Mouse (Mus musculus): ENCODE data around the gene Lima1. TPM values are rescaled to one million over a fixed set of nuclear protein-coding genes. Genes with fewer than 3 reads are reported as not detected.

The Lima1 gene
- polyA plus RNA-seq, 1 experiment = 73.2 TPM

- H3K4me3 ChIP-seq (ENCODE audit: insufficient read depth, low read depth, low read length) = no peak overlapping the region
- H3K27ac ChIP-seq (ENCODE audit: insufficient read depth, low read depth, low read length) = no peak overlapping the region
- 97% methylated on average over 6 of the region's 6 CpGs for WGBS
- peaks cover 13% of the 10 kb centered on the region for H3K4me1 ChIP-seq (ENCODE audit: control insufficient read depth, insufficient read depth, low read length)
- no peak for TF ChIP-seq CTCF (IDR thresholded peaks at IDR 0.05; ENCODE audit: insufficient read depth, low read depth, low read length)
- TF ChIP-seq POLR2A (IDR thresholded peaks at IDR 0.05; ENCODE audit: insufficient read depth, low read depth, low read length) = no peak
Measured at GRCm38 (mm10) chr15:99863358-99863757, 11.9 kb downstream of the Lima1 start.

- Histone ChIP-seq H3K4me3 (ENCODE audit: insufficient read depth, low read depth, low read length) (no peak overlapping the region), H3K27ac (ENCODE audit: insufficient read depth, low read depth, low read length) (no peak overlapping the region), H3K4me1 (ENCODE audit: control insufficient read depth, insufficient read depth, low read length) (peaks cover 13% of the 10 kb centered on the region)
- WGBS = 45% methylated on average over 11 of the region's 11 CpGs
- TF ChIP-seq POLR2A (IDR thresholded peaks at IDR 0.05; ENCODE audit: insufficient read depth, low read depth, low read length) (no peak), CTCF (IDR thresholded peaks at IDR 0.05; ENCODE audit: insufficient read depth, low read depth, low read length) (no peak)
Measured at GRCm38 (mm10) chr15:99862473-99862872, 12.8 kb downstream of the Lima1 start.

- 34% methylated on average over 11 of the region's 11 CpGs for WGBS
- Histone ChIP-seq H3K27ac (ENCODE audit: insufficient read depth, low read depth, low read length) (no peak overlapping the region), H3K4me1 (ENCODE audit: control insufficient read depth, insufficient read depth, low read length) (peaks cover 13% of the 10 kb centered on the region), H3K4me3 (ENCODE audit: insufficient read depth, low read depth, low read length) (no peak overlapping the region)
- no peak for TF ChIP-seq POLR2A (IDR thresholded peaks at IDR 0.05; ENCODE audit: insufficient read depth, low read depth, low read length)
- no peak for TF ChIP-seq CTCF (IDR thresholded peaks at IDR 0.05; ENCODE audit: insufficient read depth, low read depth, low read length)
Measured at GRCm38 (mm10) chr15:99861955-99862354, 13.3 kb downstream of the Lima1 start.

GRCm38 (mm10) chr15:99861536-99861935, 13.7 kb downstream of the Lima1 start:
- 75% methylated on average over 6 of the region's 6 CpGs for WGBS

GRCm38 (mm10) chr15:99859644-99860392, 15.4 kb downstream of the Lima1 start:
- WGBS = 59% methylated on average over 9 of the region's 9 CpGs
- H3K4me3 ChIP-seq (ENCODE audit: insufficient read depth, low read depth, low read length) = no peak overlapping the region
- peaks cover 5% of the 10 kb centered on the region; the same call in 1 of the 2 replicates for H3K4me1 ChIP-seq (ENCODE audit: control insufficient read depth, insufficient read depth, low read length)
- TF ChIP-seq POLR2A (IDR thresholded peaks at IDR 0.05; ENCODE audit: insufficient read depth, low read depth, low read length) = no peak
- TF ChIP-seq CTCF (IDR thresholded peaks at IDR 0.05; ENCODE audit: insufficient read depth, low read depth, low read length) = no peak
- no peak overlapping the region for H3K27ac ChIP-seq (ENCODE audit: insufficient read depth, low read depth, low read length)

More at GRCm38 (mm10) chr15:99861536-99861935, 13.7 kb downstream of the Lima1 start:
- TF ChIP-seq CTCF (IDR thresholded peaks at IDR 0.05; ENCODE audit: insufficient read depth, low read depth, low read length) (no peak), POLR2A (IDR thresholded peaks at IDR 0.05; ENCODE audit: insufficient read depth, low read depth, low read length) (no peak)
- Histone ChIP-seq H3K27ac (ENCODE audit: insufficient read depth, low read depth, low read length) (no peak overlapping the region), H3K4me3 (ENCODE audit: insufficient read depth, low read depth, low read length) (no peak overlapping the region), H3K4me1 (ENCODE audit: control insufficient read depth, insufficient read depth, low read length) (peaks cover 13% of the 10 kb centered on the region)

GRCm38 (mm10) chr15:99857479-99857878, 17.8 kb downstream of the Lima1 start:
- TF ChIP-seq POLR2A (IDR thresholded peaks at IDR 0.05; ENCODE audit: insufficient read depth, low read depth, low read length) = no peak
- TF ChIP-seq CTCF (IDR thresholded peaks at IDR 0.05; ENCODE audit: insufficient read depth, low read depth, low read length) = no peak
- peaks cover 3% of the 10 kb centered on the region; the same call in 1 of the 2 replicates for H3K4me1 ChIP-seq (ENCODE audit: control insufficient read depth, insufficient read depth, low read length)
- H3K4me3 ChIP-seq (ENCODE audit: insufficient read depth, low read depth, low read length) = no peak overlapping the region
- WGBS = 76% methylated on average over 8 of the region's 8 CpGs
- H3K27ac ChIP-seq (ENCODE audit: insufficient read depth, low read depth, low read length) = no peak overlapping the region

- 23% methylated on average over 3 of the region's 3 CpGs for WGBS
- Histone ChIP-seq H3K4me3 (ENCODE audit: insufficient read depth, low read depth, low read length) (no peak overlapping the region), H3K27ac (ENCODE audit: insufficient read depth, low read depth, low read length) (0 out of 2 replicates have a peak overlapping the region, but pooled peaks have one; percentile 15), H3K4me1 (ENCODE audit: control insufficient read depth, insufficient read depth, low read length) (no peaks in the 10 kb centered on the region; the same call in 1 of the 2 replicates)
- TF ChIP-seq POLR2A (IDR thresholded peaks at IDR 0.05; ENCODE audit: insufficient read depth, low read depth, low read length) = no peak
- TF ChIP-seq CTCF (IDR thresholded peaks at IDR 0.05; ENCODE audit: insufficient read depth, low read depth, low read length) = no peak
Measured at GRCm38 (mm10) chr15:99855119-99855518, 20.1 kb downstream of the Lima1 start.

GRCm38 (mm10) chr15:99852606-99853237, 22.5 kb downstream of the Lima1 start:
- TF ChIP-seq POLR2A (IDR thresholded peaks at IDR 0.05; ENCODE audit: insufficient read depth, low read depth, low read length) (no peak), CTCF (IDR thresholded peaks at IDR 0.05; ENCODE audit: insufficient read depth, low read depth, low read length) (no peak)
- no peak overlapping the region for H3K4me3 ChIP-seq (ENCODE audit: insufficient read depth, low read depth, low read length)
- H3K4me1 ChIP-seq (ENCODE audit: control insufficient read depth, insufficient read depth, low read length) = no peaks in the 10 kb centered on the region; the same call in 1 of the 2 replicates
- WGBS = 66% methylated on average over 2 of the region's 2 CpGs
- no peak overlapping the region for H3K27ac ChIP-seq (ENCODE audit: insufficient read depth, low read depth, low read length)

- TF ChIP-seq POLR2A (IDR thresholded peaks at IDR 0.05; ENCODE audit: insufficient read depth, low read depth, low read length) (no peak), CTCF (IDR thresholded peaks at IDR 0.05; ENCODE audit: insufficient read depth, low read depth, low read length) (no peak)
- Histone ChIP-seq H3K27ac (ENCODE audit: insufficient read depth, low read depth, low read length) (no peak overlapping the region), H3K4me1 (ENCODE audit: control insufficient read depth, insufficient read depth, low read length) (no peaks in the 10 kb centered on the region; the same call in 1 of the 2 replicates), H3K4me3 (ENCODE audit: insufficient read depth, low read depth, low read length) (no peak overlapping the region)
- 80% methylated on average over 3 of the region's 3 CpGs for WGBS
Measured at GRCm38 (mm10) chr15:99850265-99850664, 25.0 kb downstream of the Lima1 start.

All from olfactory bulb, adult 2 months (tissue).